Mouse (Mus musculus): ENCODE results near the gene Hlx.

- TF ChIP-seq FLI1 (IDR thresholded peaks at IDR 0.05; ENCODE audit: low read length) (no peak), GATA1 (IDR thresholded peaks at IDR 0.05; ENCODE audit: borderline replicate concordance, low read length) (no peak)
Measured at GRCm38 (mm10) chr1:184683541-184683940, 48.9 kb downstream of the Hlx start.
